ENCODE assay signal across 23 mouse cellular contexts in the genomic region with DNA sequence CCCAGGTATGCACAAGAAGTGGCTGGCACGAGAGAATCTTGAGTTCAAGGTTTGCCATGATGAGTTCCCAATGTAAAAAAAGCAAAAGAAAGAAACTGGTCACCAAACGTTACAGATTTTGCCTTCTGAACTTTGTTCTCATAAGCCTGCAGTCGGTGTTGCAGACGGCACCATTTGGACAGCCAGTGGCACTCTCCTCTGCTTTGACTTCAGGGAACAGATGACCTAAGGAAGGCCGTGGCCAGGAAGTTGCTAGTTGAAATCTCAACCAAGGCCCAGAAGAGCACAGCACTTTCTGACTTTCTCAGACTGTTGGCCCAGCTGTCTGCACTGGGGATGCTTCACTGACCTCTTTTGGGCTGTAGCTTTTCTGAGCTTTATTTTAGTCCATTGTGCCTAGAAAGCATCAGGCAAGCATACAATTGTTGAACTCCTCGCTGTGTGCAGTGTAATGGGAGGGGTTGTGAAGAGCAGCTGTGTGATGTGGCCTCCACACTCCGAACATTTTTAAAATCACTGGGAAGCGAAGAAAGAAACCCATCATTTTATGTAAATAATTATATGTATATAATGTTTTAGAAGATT. TPM values are rescaled to one million over a fixed set of nuclear protein-coding genes. Genes with fewer than 3 reads are reported as not detected.
DNase-seq lines count a peak whose midpoint lies in the region; TF ChIP-seq lines count a peak whose summit lies in the region.
"Had no signal": no experiment of that assay in that cellular context is flagged by ENCODE, and none has a peak within 500 bp of the region (broad histone marks: within the 10 kb centered on the region; RNA-seq: fewer than 3 reads in every experiment).

No protein-coding gene starts in this region.

- no peak overlapping the region for H3K4me3 ChIP-seq in layer of hippocampus, adult 2 months
- no peak overlapping the region for H3K4me3 ChIP-seq in myocyte
- H3K4me3 ChIP-seq: embryonic facial prominence, embryonic 12.5 days; embryonic facial prominence, embryonic 15.5 days; forebrain, embryonic 12.5 days; forebrain, embryonic 15.5 days; hindbrain, embryonic 10.5 days; hindbrain, embryonic 13.5 days had no signal

- peak overlapping the region; percentile 91 for H3K27ac ChIP-seq in layer of hippocampus, adult 2 months
- H3K27ac ChIP-seq: embryonic facial prominence, embryonic 12.5 days; embryonic facial prominence, embryonic 15.5 days; forebrain, embryonic 12.5 days; forebrain, embryonic 15.5 days; hindbrain, embryonic 10.5 days; hindbrain, embryonic 13.5 days had no signal

- H3K36me3 ChIP-seq in myocyte (ENCODE audit: control insufficient read depth, insufficient read depth), result peaks cover 8% of the 10 kb centered on the region

- intact Hi-C loops in heart, postnatal 10 days (cut with DNase I), result no loop called here

- TF ChIP-seq CTCF in layer of hippocampus, adult 2 months (conservative IDR thresholded peaks at IDR 0.05), result no peak

- H3K79me2 ChIP-seq in myocyte (ENCODE audit: control insufficient read depth, insufficient read depth), result peaks cover 100% of the 10 kb centered on the region

- H3K4me2 ChIP-seq in myocyte (ENCODE audit: low read depth), result no peak overlapping the region
- H3K4me2 ChIP-seq: embryonic facial prominence, embryonic 12.5 days; embryonic facial prominence, embryonic 15.5 days; forebrain, embryonic 12.5 days; forebrain, embryonic 15.5 days; heart, embryonic 11.5 days; hindbrain, embryonic 13.5 days had no signal

- peak; percentile 40 for DNase-seq in adrenal gland, postnatal 14 days
- DNase-seq in adrenal gland, adult (ENCODE audit: inconsistent age in 2 of 2, low spot score in 1 of 2), result no peak
- DNase-seq in layer of hippocampus, adult 2 months (ENCODE audit: low spot score in 2 of 2), result no peak
- DNase-seq in layer of hippocampus, adult 9-10 months (ENCODE audit: low spot score), result no peak
- DNase-seq in adipocyte (ENCODE audit: low spot score), result peak; percentile 83
- no peak for DNase-seq in heart, postnatal 10 days
- no peak for DNase-seq in yolk sac, embryonic 10.5 days (ENCODE audit: low spot score)
- DNase-seq: adrenal gland, adult 2 months; adrenal gland, postnatal 25 days; cerebellum, adult 18-20 months; cerebellum, adult 9-10 months; cerebellum, postnatal 14 days; gastrocnemius, postnatal 10 days; heart, adult 11 months; heart, postnatal 36 days had no signal

- no peak overlapping the region for H3ac ChIP-seq in myocyte (ENCODE audit: control insufficient read depth, insufficient read length)

- TF ChIP-seq POLR2A in myocyte (IDR thresholded peaks at IDR 0.05; ENCODE audit: insufficient read length, low read depth), result no peak

- H3K27me3 ChIP-seq in myocyte (ENCODE audit: control insufficient read depth, insufficient read depth, insufficient read length), result no peaks in the 10 kb centered on the region
- H3K27me3 ChIP-seq: embryonic facial prominence, embryonic 12.5 days; embryonic facial prominence, embryonic 15.5 days; forebrain, embryonic 12.5 days; forebrain, embryonic 15.5 days; hindbrain, embryonic 13.5 days had no signal

TF ChIP-seq in myocyte, 11 proteins besides CTCF, POLR2A, EP300 and RAD21:
- TF ChIP-seq MYOD1 (IDR thresholded peaks at IDR 0.05; ENCODE audit: control insufficient read depth in 1 of 3, insufficient read length in 2 of 3, low read depth in 2 of 3) (no peak), MYOG (IDR thresholded peaks at IDR 0.05; ENCODE audit: control insufficient read depth in 1 of 3, insufficient read depth in 1 of 3, insufficient read length in 2 of 3, low read depth in 2 of 3) (peak in 2 of 3 experiments; percentile 22 to 65)

RNA-seq across cellular contexts. Expression of a gene that starts 8.8 kb away (rescaled TPM):
- total RNA-seq in adrenal gland, postnatal 14 days (2021), result 65.0 and 66.3 TPM in 2 replicates
- 10 to 100 TPM; 77.1 to 80.3 TPM for total RNA-seq in layer of hippocampus, adult 2 months (2021)
- polyA plus RNA-seq in myocyte (2012; fragmentation: generic; extraction: Trizol), result 199 TPM
- total RNA-seq in heart, postnatal 10 days (2021), result 10 to 100 TPM; 62.5 to 70.5 TPM

RNA-seq across cellular contexts. Expression of a gene that starts 9.0 kb away (rescaled TPM):
- 88.8 and 93.1 TPM in 2 replicates for total RNA-seq in adrenal gland, postnatal 14 days (2021)
- total RNA-seq in layer of hippocampus, adult 2 months (2021), result 100 to 1,000 TPM; 169 to 173 TPM
- polyA plus RNA-seq in myocyte (2012; fragmentation: generic; extraction: Trizol), result 77.1 TPM
- 10 to 100 TPM; 61.4 to 63.2 TPM for total RNA-seq in heart, postnatal 10 days (2021)

Comparison
In these comparisons a context has a peak if more than half of its experiments do, and no peak if none do; other contexts are left out.
1. DNase-seq: peak in adrenal gland, postnatal 14 days (single experiment) and adipocyte (single experiment); none in adrenal gland, adult (0 of 2), layer of hippocampus, adult 2 months (0 of 2), layer of hippocampus, adult 9-10 months (single experiment), heart, postnatal 10 days (0 of 2) and yolk sac, embryonic 10.5 days (single experiment).